Mouse (Mus musculus) heart, postnatal 36 days (tissue): ENCODE results near the gene Dhx34. TPM values are rescaled to one million over a fixed set of nuclear protein-coding genes. Genes with fewer than 3 reads are reported as not detected.

Experiments
- DNase-seq, 2 experiments: peaks; one replicate each; pipeline ENCODE4 v3.0.0; 2021 to 2022
- intact Hi-C: fragments of 180-260 bp; cut with DNase I; formaldehyde crosslinking; loops from one replicate; pipeline ENCODE4 v1.15.1; 2025
- total RNA-seq, 2 experiments: library from RNA; stranded (reverse); gene quantifications; 2 replicates each; pipeline ENCODE4 v1.2.3; 2021

Dhx34 gene
- total RNA-seq, 2 experiments from 2014 or later = 7.9 to 8.7 TPM

DNA sequence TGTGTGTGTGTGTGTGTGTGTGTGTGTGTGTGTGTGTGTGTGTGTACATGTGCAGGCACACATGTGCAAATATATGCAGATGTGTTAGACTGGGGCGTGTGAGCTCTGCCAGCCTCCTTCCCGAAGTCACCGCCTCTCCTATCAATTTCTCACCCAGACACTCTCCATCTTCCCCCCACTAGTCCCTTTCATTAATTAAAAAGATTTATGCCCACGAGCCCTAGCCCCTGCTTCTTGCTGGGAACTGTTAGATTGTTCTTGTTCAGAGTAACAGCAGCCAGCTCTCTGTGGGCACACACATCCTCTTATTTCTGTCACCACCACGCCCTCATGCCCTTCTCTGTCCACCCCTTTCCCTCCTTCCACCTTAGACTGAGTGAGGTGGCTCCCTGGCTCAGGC, 48.7 kb downstream of the Dhx34 start:
- intact Hi-C loops = no loop called here
- no peak for DNase-seq

DNA sequence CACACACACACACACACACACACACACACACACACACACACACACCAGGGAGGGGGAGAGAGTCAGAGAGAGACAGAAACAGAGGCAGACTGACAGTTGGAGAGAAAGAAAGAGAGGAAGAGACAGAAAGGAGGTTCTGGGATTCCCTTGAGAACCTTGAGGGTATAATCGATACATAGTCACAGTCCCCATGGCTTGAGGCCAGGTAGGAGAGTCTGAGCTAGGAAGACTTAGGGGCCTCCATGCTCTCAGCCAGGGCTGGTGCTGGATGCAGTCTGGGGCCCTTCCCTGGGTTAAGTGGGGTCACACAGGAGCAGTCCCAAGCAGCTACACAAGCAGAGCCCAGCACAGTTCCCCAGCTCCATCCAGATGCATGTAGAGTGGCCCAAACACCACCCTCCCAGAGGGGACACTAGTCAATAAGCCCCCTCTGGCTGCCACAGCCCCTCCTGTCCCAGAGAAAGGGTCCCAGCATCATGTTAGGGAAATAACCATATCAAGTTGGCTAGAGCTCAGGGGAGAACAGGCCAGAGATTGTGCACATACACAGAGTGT, 49.2 kb downstream of the Dhx34 start:
- no peak for DNase-seq
- intact Hi-C loops = no loop called here

DNA sequence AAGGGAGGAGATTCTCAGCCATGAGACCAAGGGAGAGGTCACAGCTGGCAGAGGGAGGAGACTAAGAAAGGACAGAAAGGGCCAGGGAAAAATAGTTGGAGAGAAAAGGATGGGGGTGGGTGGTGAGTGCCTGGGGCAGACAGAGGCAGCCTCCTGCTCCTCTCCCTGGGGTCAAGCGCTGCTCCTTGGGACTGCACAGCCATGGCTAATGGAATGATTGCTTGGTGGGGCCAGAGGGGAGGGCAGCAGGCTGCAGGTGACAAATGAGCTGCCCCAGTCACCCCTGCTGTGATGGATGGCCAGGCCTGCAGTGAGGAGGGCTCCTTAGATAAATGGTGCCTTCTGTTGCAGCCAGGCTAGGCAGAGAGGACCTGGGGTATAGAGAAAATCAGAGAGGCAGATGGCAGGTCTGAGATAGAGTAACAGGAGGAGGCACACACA, 49.7 kb downstream of the Dhx34 start:
- no peak for DNase-seq
- intact Hi-C loops = no loop called here

DNA sequence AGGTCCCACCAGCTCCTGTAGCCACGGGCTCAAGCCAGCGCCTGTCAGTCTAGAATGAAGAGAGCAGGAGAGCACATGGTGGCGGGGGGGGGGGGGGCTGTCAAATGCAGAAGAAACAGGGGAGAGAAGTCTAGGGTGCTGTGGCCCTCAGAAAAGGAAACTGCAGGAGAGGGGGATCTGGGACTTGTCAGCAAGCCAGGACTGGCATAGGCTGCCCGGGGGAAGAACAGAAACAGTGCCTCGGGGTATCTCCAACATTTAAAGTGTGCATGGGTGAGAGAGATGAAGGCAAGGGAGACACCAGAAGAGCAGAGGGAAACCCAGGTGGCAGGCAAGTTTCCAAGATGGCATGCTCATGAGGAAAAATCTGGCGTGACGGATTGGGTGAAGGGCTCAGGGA, 59.8 kb downstream of the Dhx34 start:
- intact Hi-C loops = no loop called here
- no peak for DNase-seq

DNA sequence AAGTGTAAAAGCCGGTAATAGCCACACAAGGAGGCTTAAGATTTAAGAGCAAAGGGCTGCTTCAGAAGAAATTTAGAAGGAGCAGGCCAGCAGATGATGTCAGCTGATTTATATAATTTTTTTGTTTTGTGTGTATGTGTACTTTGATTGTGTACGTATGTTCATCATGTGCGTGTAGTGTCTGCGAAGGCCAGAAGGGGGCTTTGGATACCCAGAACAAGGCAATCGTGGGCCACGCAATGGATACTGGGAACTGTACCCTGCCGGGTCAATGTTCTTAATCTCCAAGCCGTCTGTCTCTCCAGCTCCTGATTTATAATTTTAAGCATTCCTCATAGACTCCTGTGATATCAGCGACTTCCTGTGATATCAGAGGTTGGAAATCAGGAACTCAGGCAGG, 60.5 kb downstream of the Dhx34 start:
- DNase-seq = no peak
- intact Hi-C loops = no loop called here

DNA sequence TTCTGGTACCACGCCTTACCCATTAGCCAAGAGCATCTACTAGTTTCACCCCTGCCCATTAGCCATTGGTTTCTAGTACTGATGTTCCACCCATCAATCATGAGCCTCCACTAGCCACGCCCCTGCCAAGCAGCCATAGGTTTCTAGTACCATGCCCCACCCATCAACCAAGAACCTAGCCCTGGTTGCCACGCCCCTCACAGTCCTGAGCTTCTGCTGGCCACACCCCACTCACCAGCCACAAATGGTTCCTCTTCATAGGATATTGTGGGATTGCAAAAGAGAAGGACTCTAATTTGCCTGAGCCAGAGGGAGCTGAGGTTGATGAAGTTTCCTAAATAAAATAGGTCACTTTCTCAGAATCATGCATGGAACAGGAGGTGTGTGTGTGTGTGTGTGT, 61.1 kb downstream of the Dhx34 start:
- intact Hi-C loops = no loop called here
- no peak for DNase-seq

DNA sequence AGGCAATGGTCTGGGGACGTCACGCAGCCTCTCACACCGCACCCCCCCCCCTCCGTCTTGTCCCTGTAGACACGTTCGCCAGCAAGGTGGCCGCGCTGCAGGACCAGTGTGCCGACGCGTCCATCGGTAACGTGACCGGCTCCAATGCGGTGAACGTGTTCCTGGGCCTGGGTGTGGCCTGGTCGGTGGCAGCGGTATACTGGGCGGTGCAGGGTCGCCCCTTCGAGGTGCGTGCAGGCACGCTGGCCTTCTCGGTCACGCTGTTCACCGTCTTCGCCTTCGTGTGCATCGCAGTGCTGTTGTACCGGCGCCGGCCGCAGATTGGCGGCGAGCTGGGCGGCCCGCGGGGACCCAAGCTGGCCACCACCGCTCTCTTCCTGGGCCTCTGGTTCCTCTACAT, 63.1 kb downstream of the Dhx34 start:
- intact Hi-C loops = no loop called here
- no peak for DNase-seq

DNA sequence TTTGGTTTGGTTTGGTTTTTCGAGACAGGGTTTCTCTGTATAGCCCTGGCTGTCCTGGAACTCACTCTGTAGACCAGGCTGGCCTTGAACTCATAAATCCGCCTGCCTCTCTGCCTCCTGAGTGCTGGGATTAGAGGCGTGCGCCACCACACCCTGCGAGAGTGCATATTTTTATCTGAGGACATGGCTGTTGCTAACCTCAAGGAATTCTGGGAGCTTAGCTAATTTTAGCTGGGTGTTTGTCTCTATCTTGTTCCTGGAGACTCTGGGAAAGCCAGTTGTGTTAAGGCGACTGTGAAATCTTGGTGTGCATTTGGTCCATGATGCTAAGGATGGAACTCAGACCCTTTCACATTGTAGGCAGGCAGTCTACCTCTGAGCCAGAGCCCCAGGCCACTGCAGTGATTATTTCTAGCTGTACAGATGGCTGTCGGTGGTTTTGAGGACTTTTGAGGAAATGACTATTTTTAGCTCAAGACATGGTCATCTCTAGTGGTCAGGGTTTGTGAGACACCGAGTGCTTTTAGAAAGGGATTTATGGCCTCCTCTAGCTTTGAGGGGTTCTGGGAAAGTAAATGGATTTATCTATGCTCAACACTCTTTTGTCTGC, 65.6 kb downstream of the Dhx34 start:
- intact Hi-C loops = no loop called here
- peak in 1 of 2 experiments; percentile 18 for DNase-seq

DNA sequence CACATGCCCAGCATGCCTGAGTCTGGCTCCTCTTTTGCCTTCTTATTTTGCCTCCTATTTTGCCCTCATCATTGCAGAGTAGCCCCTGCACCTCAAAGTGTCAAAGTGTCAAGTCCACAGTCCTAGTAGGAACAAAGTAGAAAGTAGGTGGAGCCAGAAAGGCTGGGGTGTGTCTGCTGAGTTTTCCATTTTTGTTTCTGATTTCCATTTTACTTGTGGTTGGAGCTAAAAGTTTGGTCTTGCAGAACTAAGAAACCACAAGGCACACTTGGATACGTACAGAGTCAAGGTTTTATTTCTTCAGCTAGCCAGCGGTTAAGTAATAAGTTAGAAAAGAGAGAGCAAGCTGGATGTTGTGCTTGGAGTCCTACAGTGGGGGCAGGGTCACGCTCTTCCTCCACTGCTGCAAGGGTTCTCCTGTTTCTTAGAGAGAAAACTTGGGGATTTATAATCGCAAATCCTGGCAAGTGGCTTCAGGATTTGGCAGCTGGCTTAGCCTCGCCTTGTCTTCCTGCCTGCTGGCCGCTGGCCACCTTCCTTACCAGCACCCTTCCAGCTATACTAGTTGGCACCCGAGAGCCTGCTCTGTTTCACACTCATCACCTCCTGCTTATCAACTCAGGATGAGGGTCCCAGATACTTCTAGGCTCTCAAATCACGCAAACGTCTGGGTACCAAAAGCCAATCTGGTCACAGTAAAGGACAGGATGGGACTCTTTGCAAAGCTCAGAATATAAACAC, 66.5 kb downstream of the Dhx34 start:
- intact Hi-C loops = no loop called here
- peak; percentile 42 to 56 for DNase-seq

DNA sequence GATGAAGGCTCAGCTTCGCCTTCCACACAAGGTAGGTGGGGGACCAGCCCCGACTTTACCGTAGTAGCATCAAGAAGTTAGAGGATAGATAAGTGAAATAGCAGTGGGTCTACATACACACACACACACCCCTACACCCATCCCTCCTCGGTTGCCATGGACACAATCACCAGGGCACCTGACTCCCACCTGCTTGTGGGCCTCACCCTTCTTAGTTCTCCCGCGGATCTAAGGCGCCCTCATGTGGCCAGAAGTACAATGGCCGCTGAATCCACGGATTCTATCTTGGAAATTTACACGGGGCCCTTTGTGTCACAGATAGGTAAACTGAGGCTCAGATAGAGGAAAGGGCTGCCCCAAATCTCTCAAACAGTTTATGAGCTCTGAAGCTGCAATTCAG, 68.3 kb downstream of the Dhx34 start:
- peak; percentile 43 to 58 for DNase-seq
- intact Hi-C loops = loop anchor here (1.0 to 5.0 kb wide), 3 partner anchors 56 to 177 kb away; no protein-coding TSS in a partner anchor

DNA sequence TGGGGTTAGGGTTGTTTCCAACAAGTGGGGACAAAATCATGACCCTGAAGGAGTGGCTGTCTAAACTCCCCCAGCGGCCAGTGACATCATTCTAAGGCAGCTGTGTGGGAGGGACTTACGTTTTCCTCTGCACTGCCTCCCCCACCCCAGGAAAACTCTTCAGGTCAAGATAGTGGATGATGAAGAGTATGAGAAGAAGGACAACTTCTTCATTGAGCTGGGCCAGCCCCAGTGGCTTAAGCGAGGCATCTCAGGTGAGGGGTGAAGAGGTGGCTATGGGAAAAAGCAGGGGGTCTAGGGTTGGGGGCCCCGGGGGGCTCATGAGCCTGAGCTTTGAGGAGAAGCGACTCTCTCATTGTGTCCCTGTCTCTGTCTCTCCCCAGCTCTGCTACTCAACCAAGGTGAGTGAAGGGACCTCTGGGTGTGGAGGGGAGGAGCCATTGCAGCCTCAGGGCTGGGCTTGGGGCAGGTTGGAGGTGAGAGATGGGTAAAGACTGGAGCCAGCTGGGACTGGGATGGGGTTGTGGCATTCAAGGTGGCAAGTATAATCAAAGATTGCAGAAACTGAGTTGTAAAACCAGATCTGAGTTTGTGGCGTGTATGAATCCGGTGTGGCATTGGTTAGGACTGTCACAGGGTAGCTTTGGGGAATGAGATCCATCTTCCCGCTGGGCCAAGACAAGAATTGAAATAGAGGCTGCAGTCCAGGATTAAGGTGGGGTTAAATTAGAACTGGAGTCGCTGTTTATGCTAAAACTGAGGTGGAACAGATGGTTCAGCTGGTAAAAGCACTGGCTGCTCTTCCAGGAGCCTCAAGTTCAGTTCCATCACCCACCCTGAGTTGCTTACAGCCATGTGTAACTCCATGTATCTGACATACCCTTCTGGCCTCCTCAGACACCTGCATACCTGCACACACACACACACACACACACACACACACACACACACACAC, 71.4 kb downstream of the Dhx34 start:
- intact Hi-C loops = loop anchor here (5.0 kb wide), 1 partner anchor 93 kb away; no protein-coding TSS in a partner anchor
- no peak for DNase-seq

DNA sequence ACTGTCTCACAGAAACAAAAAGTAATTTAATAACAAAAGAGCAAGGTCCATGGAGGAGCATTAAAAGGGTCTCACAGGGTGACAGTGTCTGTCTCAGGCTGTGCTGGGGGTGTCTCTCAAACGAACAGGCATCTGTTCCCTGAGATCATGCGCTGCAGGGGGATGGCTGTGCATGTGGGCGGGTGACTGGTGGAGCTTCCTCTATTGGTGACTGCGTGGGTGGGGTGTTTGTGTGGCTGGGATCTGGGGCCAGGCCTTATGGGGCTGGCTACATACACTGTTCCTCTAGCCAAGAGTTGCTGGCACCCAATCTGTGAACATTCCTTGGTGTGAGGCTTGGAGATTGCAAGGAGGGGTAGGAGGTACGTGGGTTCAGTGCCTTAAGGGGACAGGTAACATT, 72.6 kb downstream of the Dhx34 start:
- intact Hi-C loops = no loop called here
- no peak for DNase-seq

DNA sequence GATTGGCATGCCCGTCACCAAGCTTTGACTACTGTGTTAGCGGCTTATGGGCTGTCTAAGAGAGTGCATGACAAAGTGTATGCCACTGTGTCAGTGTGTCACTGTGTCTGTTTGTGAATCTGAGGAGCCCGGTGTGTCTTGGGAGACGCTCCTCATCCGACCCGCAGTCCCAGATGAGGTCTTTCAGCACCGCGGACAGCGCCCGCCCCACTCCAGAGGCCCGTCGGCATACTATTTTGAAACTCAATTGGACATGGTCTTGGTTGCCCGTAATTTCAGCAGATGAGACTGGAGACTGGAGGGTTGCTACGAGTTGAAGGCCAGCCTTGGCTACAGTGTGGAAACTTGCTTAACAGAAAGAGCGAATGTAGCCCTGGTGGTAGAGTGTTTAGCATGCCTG, 74.2 kb downstream of the Dhx34 start:
- peak; percentile 52 to 73 for DNase-seq
- intact Hi-C loops = no loop called here

Other genes starting within 250 kb of the Dhx34 start
- gene Bicra, start 174.1 kb downstream of the Dhx34 start, total RNA-seq = 1 to 10 TPM; 8.1 to 8.2 TPM
- gene Zfp541, start 160.2 kb downstream of the Dhx34 start, total RNA-seq = not detected
- 10 to 100 TPM; 81.3 to 84.7 TPM for gene Napa, start 123.6 kb downstream of the Dhx34 start, total RNA-seq
- gene Kptn, start 102.1 kb downstream of the Dhx34 start, total RNA-seq = 10 to 100 TPM; 23.0 to 23.1 TPM
- 1 to 10 TPM in 1 of 2 experiments, under 1 TPM in 1; 0.67 to 1.1 TPM for gene Slc8a2, start 92.2 kb downstream of the Dhx34 start, total RNA-seq
- gene Meis3, start 46.9 kb downstream of the Dhx34 start, total RNA-seq = 1 to 10 TPM; 3.9 to 4.9 TPM
- gene C5ar2, start 22.1 kb upstream of the Dhx34 start, total RNA-seq = 1 to 10 TPM; 1.2 to 1.7 TPM
- 1 to 10 TPM; 6.4 to 7.8 TPM for gene C5ar1, start 37.5 kb upstream of the Dhx34 start, total RNA-seq
- 10 to 100 TPM; 17.0 to 17.8 TPM for gene Inafm1, start 51.6 kb upstream of the Dhx34 start, total RNA-seq
- gene Ccdc9, start 64.8 kb upstream of the Dhx34 start, total RNA-seq = 10 to 100 TPM; 34.6 to 36.9 TPM
- 1 to 10 TPM; 3.1 to 5.0 TPM for gene Bbc3, start 86.4 kb upstream of the Dhx34 start, total RNA-seq
- gene Sae1, start 165.8 kb upstream of the Dhx34 start, total RNA-seq = 10 to 100 TPM; 33.6 to 35.7 TPM
- gene Zc3h4, start 178.9 kb upstream of the Dhx34 start, total RNA-seq = 10 to 100 TPM; 28.9 to 37.8 TPM
- gene Tmem160, start 230.7 kb upstream of the Dhx34 start, total RNA-seq = 10 to 100 TPM; 79.4 to 89.8 TPM